Mouse (Mus musculus): ENCODE measurements around the gene Ifit1.
"Not testable (repeated sequence)": the region's sequence is repeated elsewhere in the genome, so short reads cannot be mapped to it uniquely, and the experiment has no call there.

Gene Ifit1

GRCm38 (mm10) chr19:34640623-34641022, at the start of gene Ifit1, which contains the start of gene Ifit1bl2:
Gene Ifit1, plus strand, starts transcription at chr19:34640871.
Gene Ifit1bl2, minus strand, starts transcription at chr19:34640743.
- ATAC-seq (ENCODE audit: low TSS enrichment) = peak; percentile 66

- ATAC-seq (ENCODE audit: low TSS enrichment) = no peak
Measured at GRCm38 (mm10) chr19:34593456-34593855, 47.2 kb upstream of the Ifit1 start.

- not testable (repeated sequence) for ATAC-seq (ENCODE audit: low TSS enrichment)
Measured at GRCm38 (mm10) chr19:34594523-34594922, 46.1 kb upstream of the Ifit1 start.

GRCm38 (mm10) chr19:34596811-34597210, 43.9 kb upstream of the Ifit1 start:
- ATAC-seq (ENCODE audit: low TSS enrichment) = no peak

GRCm38 (mm10) chr19:34598341-34598740, 42.3 kb upstream of the Ifit1 start:
- ATAC-seq (ENCODE audit: low TSS enrichment) = peak; percentile 36; the same call in 1 of the 2 replicates

- ATAC-seq (ENCODE audit: low TSS enrichment) = peak; percentile 58
Measured at GRCm38 (mm10) chr19:34599250-34599649, 41.4 kb upstream of the Ifit1 start.

- ATAC-seq (ENCODE audit: low TSS enrichment) = peak; percentile 35; the same call in 1 of the 2 replicates
Measured at GRCm38 (mm10) chr19:34601888-34602287, 38.8 kb upstream of the Ifit1 start, which contains the start of gene Ifit1bl1. Gene Ifit1bl1, minus strand, starts transcription at chr19:34601956.

- ATAC-seq (ENCODE audit: low TSS enrichment) = no peak
Measured at GRCm38 (mm10) chr19:34605472-34605871, 35.2 kb upstream of the Ifit1 start.

GRCm38 (mm10) chr19:34607237-34608051, 33.2 kb upstream of the Ifit1 start, which contains the start of gene Ifit3b:
Gene Ifit3b, plus strand, starts transcription at chr19:34607970.
- peak; percentile 93 for ATAC-seq (ENCODE audit: low TSS enrichment)

GRCm38 (mm10) chr19:34610118-34610517, 30.6 kb upstream of the Ifit1 start:
- not testable (repeated sequence) for ATAC-seq (ENCODE audit: low TSS enrichment)

- not testable (repeated sequence) for ATAC-seq (ENCODE audit: low TSS enrichment)
Measured at GRCm38 (mm10) chr19:34612243-34613001, 28.2 kb upstream of the Ifit1 start.

GRCm38 (mm10) chr19:34620871-34621270, 19.8 kb upstream of the Ifit1 start:
- no peak for ATAC-seq (ENCODE audit: low TSS enrichment)

- no peak for ATAC-seq (ENCODE audit: low TSS enrichment)
Measured at GRCm38 (mm10) chr19:34623781-34624180, 16.9 kb upstream of the Ifit1 start.

- ATAC-seq (ENCODE audit: low TSS enrichment) = no peak
Measured at GRCm38 (mm10) chr19:34624663-34625062, 16.0 kb upstream of the Ifit1 start.

- ATAC-seq (ENCODE audit: low TSS enrichment) = no peak
Measured at GRCm38 (mm10) chr19:34627496-34627895, 13.2 kb upstream of the Ifit1 start.

- no peak for ATAC-seq (ENCODE audit: low TSS enrichment)
Measured at GRCm38 (mm10) chr19:34631487-34631886, 9.2 kb upstream of the Ifit1 start.

- ATAC-seq (ENCODE audit: low TSS enrichment) = no peak; the same call in 1 of the 2 replicates
Measured at GRCm38 (mm10) chr19:34633484-34633883, 7.2 kb upstream of the Ifit1 start.

- ATAC-seq (ENCODE audit: low TSS enrichment) = peak; percentile 90
Measured at GRCm38 (mm10) chr19:34636933-34637557, 3.6 kb upstream of the Ifit1 start.

- ATAC-seq (ENCODE audit: low TSS enrichment) = no peak
Measured at GRCm38 (mm10) chr19:34642616-34643015, 1.9 kb downstream of the Ifit1 start.

GRCm38 (mm10) chr19:34647630-34648029, 7.0 kb downstream of the Ifit1 start:
- ATAC-seq (ENCODE audit: low TSS enrichment) = not testable (repeated sequence)

GRCm38 (mm10) chr19:34650276-34650675, 9.6 kb downstream of the Ifit1 start:
- ATAC-seq (ENCODE audit: low TSS enrichment) = no peak

- ATAC-seq (ENCODE audit: low TSS enrichment) = no peak
Measured at GRCm38 (mm10) chr19:34650997-34651396, 10.3 kb downstream of the Ifit1 start.
